Mouse (Mus musculus): Measurements from ENCODE around the gene Plpp1. TPM values are rescaled to one million over a fixed set of nuclear protein-coding genes. Genes with fewer than 3 reads are reported as not detected.

Plpp1 gene
- polyA plus RNA-seq, 1 experiment from 2014 or later = 38.0 TPM

GRCm38 (mm10) chr13:112807936-112808667, 7.5 kb downstream of the Plpp1 start:
- H3K27me3 ChIP-seq = no peaks in the 10 kb centered on the region
- no peak overlapping the region for H3K9ac ChIP-seq (replicated peaks)
- no peak overlapping the region for H3K27ac ChIP-seq (replicated peaks)
- H3K4me3 ChIP-seq = no peak overlapping the region
- no peaks in the 10 kb centered on the region for H3K9me3 ChIP-seq
- H3K36me3 ChIP-seq = peaks cover 16% of the 10 kb centered on the region
- H3K4me2 ChIP-seq (replicated peaks) = no peak overlapping the region
- no peak for ATAC-seq (replicated peaks)
- WGBS = 76% methylated on average over 10 of the region's 10 CpGs
- H3K4me1 ChIP-seq = 0 out of 2 replicates have a peak, but pooled peaks cover 15% of the 10 kb centered on the region

GRCm38 (mm10) chr13:112809504-112810247, 9.1 kb downstream of the Plpp1 start:
- H3K27me3 ChIP-seq = no peaks in the 10 kb centered on the region
- H3K9ac ChIP-seq (replicated peaks) = no peak overlapping the region
- H3K27ac ChIP-seq (replicated peaks) = no peak overlapping the region
- no peak for ATAC-seq (replicated peaks)
- H3K4me2 ChIP-seq (replicated peaks) = no peak overlapping the region
- no peaks in the 10 kb centered on the region for H3K9me3 ChIP-seq
- peaks cover 16% of the 10 kb centered on the region for H3K36me3 ChIP-seq
- WGBS = 87% methylated on average over 7 of the region's 7 CpGs
- H3K4me3 ChIP-seq = no peak overlapping the region
- 0 out of 2 replicates have a peak, but pooled peaks cover 8% of the 10 kb centered on the region for H3K4me1 ChIP-seq

GRCm38 (mm10) chr13:112810248-112810645, 9.7 kb downstream of the Plpp1 start:
- Histone ChIP-seq H3K4me3 (no peak overlapping the region), H3K4me2 (replicated peaks) (no peak overlapping the region), H3K9me3 (no peaks in the 10 kb centered on the region), H3K9ac (replicated peaks) (no peak overlapping the region), H3K27ac (replicated peaks) (no peak overlapping the region), H3K27me3 (no peaks in the 10 kb centered on the region), H3K36me3 (peaks cover 16% of the 10 kb centered on the region), H3K4me1 (0 out of 2 replicates have a peak, but pooled peaks cover 8% of the 10 kb centered on the region)
- ATAC-seq (replicated peaks) = no peak
- 90% methylated on average over 4 of the region's 4 CpGs for WGBS

GRCm38 (mm10) chr13:112810751-112811150, 10.2 kb downstream of the Plpp1 start:
- Histone ChIP-seq H3K4me3 (no peak overlapping the region), H3K9ac (replicated peaks) (no peak overlapping the region), H3K27me3 (no peaks in the 10 kb centered on the region), H3K9me3 (no peaks in the 10 kb centered on the region), H3K4me1 (0 out of 2 replicates have a peak, but pooled peaks cover 8% of the 10 kb centered on the region), H3K27ac (replicated peaks) (no peak overlapping the region), H3K4me2 (replicated peaks) (no peak overlapping the region), H3K36me3 (peaks cover 13% of the 10 kb centered on the region)
- WGBS = 26% methylated on average over 9 of the region's 9 CpGs
- ATAC-seq (replicated peaks) = no peak

GRCm38 (mm10) chr13:112811708-112812403, 11.3 kb downstream of the Plpp1 start:
- Histone ChIP-seq H3K27me3 (no peaks in the 10 kb centered on the region), H3K4me1 (0 out of 2 replicates have a peak, but pooled peaks cover 8% of the 10 kb centered on the region), H3K9ac (replicated peaks) (no peak overlapping the region), H3K36me3 (peaks cover 3% of the 10 kb centered on the region; the same call in 1 of the 2 replicates), H3K9me3 (no peaks in the 10 kb centered on the region), H3K4me2 (replicated peaks) (no peak overlapping the region), H3K4me3 (no peak overlapping the region), H3K27ac (replicated peaks) (no peak overlapping the region)
- 49% methylated on average over 8 of the region's 8 CpGs for WGBS
- ATAC-seq (replicated peaks) = peak; percentile 75

GRCm38 (mm10) chr13:112815996-112816395, 15.4 kb downstream of the Plpp1 start:
- Histone ChIP-seq H3K27me3 (no peaks in the 10 kb centered on the region), H3K9ac (replicated peaks) (no peak overlapping the region), H3K4me3 (no peak overlapping the region), H3K9me3 (no peaks in the 10 kb centered on the region), H3K36me3 (no peaks in the 10 kb centered on the region), H3K4me2 (replicated peaks) (no peak overlapping the region), H3K27ac (replicated peaks) (no peak overlapping the region), H3K4me1 (0 out of 2 replicates have a peak, but pooled peaks cover 3% of the 10 kb centered on the region)
- no peak for ATAC-seq (replicated peaks)
- 90% methylated on average over 3 of the region's 3 CpGs for WGBS

GRCm38 (mm10) chr13:112818125-112818524, 17.5 kb downstream of the Plpp1 start:
- 95% methylated on average over 3 of the region's 3 CpGs for WGBS
- ATAC-seq (replicated peaks) = no peak

GRCm38 (mm10) chr13:112822413-112822812, 21.8 kb downstream of the Plpp1 start:
- Histone ChIP-seq H3K9ac (replicated peaks) (no peak overlapping the region), H3K27me3 (no peaks in the 10 kb centered on the region), H3K4me3 (no peak overlapping the region), H3K4me1 (no peaks in the 10 kb centered on the region), H3K4me2 (replicated peaks) (no peak overlapping the region), H3K27ac (replicated peaks) (no peak overlapping the region), H3K36me3 (no peaks in the 10 kb centered on the region), H3K9me3 (no peaks in the 10 kb centered on the region)
- WGBS = 79% methylated on average over 3 of the region's 3 CpGs
- ATAC-seq (replicated peaks) = no peak

More at GRCm38 (mm10) chr13:112818125-112818524, 17.5 kb downstream of the Plpp1 start:
- no peaks in the 10 kb centered on the region for H3K9me3 ChIP-seq
- no peak overlapping the region for H3K4me2 ChIP-seq (replicated peaks)
- H3K9ac ChIP-seq (replicated peaks) = no peak overlapping the region
- H3K36me3 ChIP-seq = no peaks in the 10 kb centered on the region
- no peak overlapping the region for H3K4me3 ChIP-seq
- H3K4me1 ChIP-seq = no peaks in the 10 kb centered on the region
- H3K27ac ChIP-seq (replicated peaks) = no peak overlapping the region
- H3K27me3 ChIP-seq = no peaks in the 10 kb centered on the region

GRCm38 (mm10) chr13:112823236-112823910, 22.8 kb downstream of the Plpp1 start:
- H3K4me1 ChIP-seq = no peaks in the 10 kb centered on the region
- H3K27me3 ChIP-seq = no peaks in the 10 kb centered on the region
- WGBS = 79% methylated on average over 6 of the region's 6 CpGs
- ATAC-seq (replicated peaks) = no peak
- no peak overlapping the region for H3K27ac ChIP-seq (replicated peaks)
- no peaks in the 10 kb centered on the region for H3K36me3 ChIP-seq
- no peak overlapping the region for H3K4me3 ChIP-seq
- no peak overlapping the region for H3K4me2 ChIP-seq (replicated peaks)
- H3K9ac ChIP-seq (replicated peaks) = no peak overlapping the region
- no peaks in the 10 kb centered on the region for H3K9me3 ChIP-seq

GRCm38 (mm10) chr13:112823911-112824648, 23.5 kb downstream of the Plpp1 start:
- 95% methylated on average over 2 of the region's 8 CpGs for WGBS
- Histone ChIP-seq H3K27ac (replicated peaks) (no peak overlapping the region), H3K9ac (replicated peaks) (no peak overlapping the region), H3K9me3 (no peaks in the 10 kb centered on the region), H3K4me3 (no peak overlapping the region), H3K27me3 (no peaks in the 10 kb centered on the region), H3K4me1 (no peaks in the 10 kb centered on the region), H3K36me3 (no peaks in the 10 kb centered on the region), H3K4me2 (replicated peaks) (no peak overlapping the region)
- ATAC-seq (replicated peaks) = no peak

GRCm38 (mm10) chr13:112825479-112825878, 24.9 kb downstream of the Plpp1 start:
- no peak overlapping the region for H3K27ac ChIP-seq (replicated peaks)
- no peak for ATAC-seq (replicated peaks)
- no peaks in the 10 kb centered on the region for H3K9me3 ChIP-seq
- 70% methylated on average over 6 of the region's 6 CpGs for WGBS
- no peak overlapping the region for H3K4me2 ChIP-seq (replicated peaks)
- H3K36me3 ChIP-seq = no peaks in the 10 kb centered on the region
- no peak overlapping the region for H3K9ac ChIP-seq (replicated peaks)
- H3K27me3 ChIP-seq = no peaks in the 10 kb centered on the region
- no peak overlapping the region for H3K4me3 ChIP-seq
- no peaks in the 10 kb centered on the region for H3K4me1 ChIP-seq

Measured in forebrain, embryonic 15.5 days (tissue).